8 mouse cellular contexts compared by ENCODE assay signal in the genomic region with DNA sequence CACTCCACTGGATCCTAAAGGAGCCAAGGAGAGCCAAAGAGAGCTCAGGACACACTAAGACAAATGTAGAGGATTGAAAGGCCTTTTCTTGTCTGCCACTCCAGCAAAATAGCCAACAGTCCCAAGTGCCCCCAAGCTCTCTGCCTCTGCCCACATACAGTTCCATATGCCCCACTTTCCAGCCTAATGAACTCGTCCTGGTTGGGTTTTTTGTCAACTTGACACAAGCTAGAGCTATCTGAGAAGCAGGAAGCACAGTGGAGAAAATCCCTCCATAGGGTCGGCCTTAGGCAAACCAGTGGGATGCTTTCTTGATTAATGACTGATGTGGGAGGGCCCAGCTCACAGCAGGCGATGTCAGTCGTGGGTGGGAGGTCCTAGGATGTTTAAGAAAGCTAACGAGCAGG.
DNase-seq lines count a peak whose midpoint lies in the region; ATAC-seq lines count a peak whose summit lies in the region.

No protein-coding gene starts in this region.

- H3K9me3 ChIP-seq in heart, embryonic 15.5 days (replicated peaks): no peaks in the 10 kb centered on the region
- no peaks in the 10 kb centered on the region for H3K9me3 ChIP-seq in hindbrain, embryonic 12.5 days (replicated peaks)
- H3K9me3 ChIP-seq in midbrain, embryonic 16.5 days (replicated peaks; ENCODE audit: control insufficient read depth, low read length, poor library complexity, severe bottlenecking): no peaks in the 10 kb centered on the region

- intact Hi-C loops in heart, postnatal 10 days (cut with DNase I): no loop called here

- H3K4me3 ChIP-seq in heart, embryonic 15.5 days: no peak overlapping the region
- no peak overlapping the region for H3K4me3 ChIP-seq in hindbrain, embryonic 12.5 days
- H3K4me3 ChIP-seq in midbrain, embryonic 16.5 days (ENCODE audit: low read depth, low read length): no peak overlapping the region

- no peaks in the 10 kb centered on the region for H3K36me3 ChIP-seq in heart, embryonic 15.5 days
- no peaks in the 10 kb centered on the region for H3K36me3 ChIP-seq in hindbrain, embryonic 12.5 days
- no peaks in the 10 kb centered on the region for H3K36me3 ChIP-seq in midbrain, embryonic 16.5 days (ENCODE audit: control insufficient read depth, insufficient read depth, low read length)

- WGBS in heart, embryonic 15.5 days: 16% methylated on average over 5 of the region's 5 CpGs
- WGBS in hindbrain, embryonic 12.5 days: 4% methylated on average over 5 of the region's 5 CpGs
- 5% methylated on average over 5 of the region's 5 CpGs for WGBS in midbrain, embryonic 16.5 days

- H3K9ac ChIP-seq in heart, embryonic 15.5 days: no peak overlapping the region
- H3K9ac ChIP-seq in hindbrain, embryonic 12.5 days: no peak overlapping the region
- no peak overlapping the region for H3K9ac ChIP-seq in midbrain, embryonic 16.5 days (ENCODE audit: low read depth, low read length)

- H3K27me3 ChIP-seq in heart, embryonic 15.5 days: no peaks in the 10 kb centered on the region
- H3K27me3 ChIP-seq in hindbrain, embryonic 12.5 days: no peaks in the 10 kb centered on the region
- H3K27me3 ChIP-seq in midbrain, embryonic 16.5 days (ENCODE audit: control insufficient read depth, insufficient read depth, low read depth, low read length): no peaks in the 10 kb centered on the region

- H3K4me1 ChIP-seq in heart, embryonic 15.5 days (replicated peaks): peaks cover 47% of the 10 kb centered on the region
- peaks cover 54% of the 10 kb centered on the region for H3K4me1 ChIP-seq in hindbrain, embryonic 12.5 days
- peaks cover 9% of the 10 kb centered on the region; the same call in 1 of the 2 replicates for H3K4me1 ChIP-seq in midbrain, embryonic 16.5 days (ENCODE audit: control insufficient read depth, insufficient read depth, low read length)

- no peak for DNase-seq in heart, postnatal 10 days
- peak; percentile 80 for DNase-seq in embryo, embryonic 10 days (ENCODE audit: low spot score)
- DNase-seq in adrenal gland, postnatal 25 days: no peak
- DNase-seq in spleen, adult 12 weeks (ENCODE audit: low spot score): no peak
- DNase-seq in layer of hippocampus, postnatal 36 days: no peak

- H3K4me2 ChIP-seq in heart, embryonic 15.5 days: peak overlapping the region; percentile 53
- peak overlapping the region; percentile 33 for H3K4me2 ChIP-seq in hindbrain, embryonic 12.5 days (replicated peaks)
- H3K4me2 ChIP-seq in midbrain, embryonic 16.5 days (ENCODE audit: low read length): no peak overlapping the region

- H3K27ac ChIP-seq in heart, embryonic 15.5 days: peak overlapping the region; percentile 85
- peak overlapping the region; percentile 73 for H3K27ac ChIP-seq in hindbrain, embryonic 12.5 days
- H3K27ac ChIP-seq in midbrain, embryonic 16.5 days (ENCODE audit: low read length): no peak overlapping the region

- ATAC-seq in heart, embryonic 15.5 days (replicated peaks; ENCODE audit: insufficient number of reproducible peaks, insufficient read depth, low FRiP score, low read depth): 0 out of 2 replicates have a peak, but pooled peaks have one; percentile 11
- ATAC-seq in hindbrain, embryonic 12.5 days (ENCODE audit: low FRiP score): peak; percentile 62
- peak; percentile 25 for ATAC-seq in midbrain, embryonic 16.5 days

Comparison
In these comparisons a context has a peak if more than half of its experiments do, and no peak if none do; other contexts are left out.
1. ATAC-seq: peak in every context shown above with its lines; median percentile 62 in hindbrain, embryonic 12.5 days; 25 in midbrain, embryonic 16.5 days; 11 in heart, embryonic 15.5 days.